Mouse (Mus musculus): ENCODE results near the gene Nol11.

Gene Nol11

DNA sequence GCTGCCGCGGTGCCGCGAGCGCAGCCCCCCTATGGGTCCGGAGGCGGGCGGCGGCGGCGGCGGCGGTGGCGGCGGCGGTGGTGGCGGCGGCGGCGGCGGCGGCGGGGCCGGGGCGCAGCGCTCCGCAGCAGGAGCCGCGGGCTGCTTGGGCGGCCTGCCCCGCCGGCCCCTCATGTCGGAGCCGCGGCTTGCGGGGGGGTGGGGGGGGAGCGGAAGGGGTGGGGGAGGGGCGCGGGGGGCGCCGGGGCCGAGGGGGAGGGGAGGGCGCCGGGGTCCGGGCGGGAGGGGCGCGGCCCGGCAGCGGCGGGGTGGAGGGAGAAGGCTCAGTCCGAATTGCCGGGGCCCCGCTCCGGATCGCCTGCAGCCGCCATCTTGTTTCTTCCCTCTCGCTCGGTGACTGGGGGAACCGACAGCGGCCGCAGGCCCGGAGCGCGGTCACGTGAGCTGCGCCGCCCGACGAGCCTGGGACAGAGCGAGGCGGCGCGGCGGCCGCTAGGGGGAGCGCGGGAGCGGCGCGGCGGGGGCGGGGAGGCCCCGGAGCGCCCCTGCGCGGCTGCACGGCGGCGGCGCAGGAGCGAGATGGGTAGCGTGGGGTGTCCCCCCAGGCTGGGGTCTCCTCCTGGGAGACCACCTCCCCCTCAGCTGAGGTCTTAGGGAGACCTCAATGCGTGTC lies 57.3 kb downstream of the Nol11 start, which contains the start of gene Bptf:
Gene Bptf (minus strand): TSS at position 379 of the 673 bp plus-strand sequence.
- TF ChIP-seq GATA4 (IDR thresholded peaks at IDR 0.05; ENCODE audit: insufficient replicate concordance, low read length) = no peak

DNA sequence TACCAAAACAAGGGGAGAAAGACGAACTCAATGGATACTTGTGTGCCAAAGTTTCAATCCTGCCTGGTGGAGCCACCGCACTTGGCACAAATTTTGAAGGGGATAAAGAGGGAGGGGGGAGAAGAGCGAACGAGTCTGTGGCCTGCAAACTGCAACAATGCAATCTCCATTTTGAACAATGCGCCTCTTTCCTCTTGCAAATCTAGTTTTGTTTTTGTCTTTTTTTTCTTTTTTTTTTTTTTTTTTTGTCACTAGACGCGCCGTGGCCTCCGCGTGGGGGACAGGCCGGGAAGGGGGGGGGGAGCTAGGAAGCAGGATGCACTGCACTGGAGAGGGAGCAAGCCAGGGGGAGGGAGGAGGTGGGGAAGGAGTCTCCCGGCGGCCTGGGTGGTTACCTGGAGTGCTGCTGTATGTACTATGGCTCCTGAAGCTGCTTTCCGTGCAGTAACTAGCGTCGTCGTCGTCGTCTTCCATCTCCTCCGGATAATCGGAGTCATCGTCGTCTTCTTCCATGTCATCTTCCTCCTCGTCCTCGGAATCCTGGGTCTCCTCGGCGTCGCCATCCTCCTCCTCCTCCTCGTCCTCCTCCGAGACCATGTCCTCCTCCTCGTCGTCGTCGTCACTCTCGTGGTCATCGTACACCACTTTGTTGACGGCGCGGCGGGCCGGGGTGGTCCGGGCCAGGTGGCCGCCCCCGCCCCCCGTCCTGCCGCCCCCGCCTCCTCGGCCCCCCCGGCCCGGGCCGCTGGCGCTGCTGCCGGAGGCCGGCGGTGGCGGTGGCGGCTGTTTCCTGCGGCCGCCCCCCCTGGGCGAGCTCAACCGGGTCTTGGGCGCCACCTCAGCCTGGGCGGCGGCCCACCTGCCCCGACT lies 58.1 kb downstream of the Nol11 start:
- TF ChIP-seq GATA4 (IDR thresholded peaks at IDR 0.05; ENCODE audit: insufficient replicate concordance, low read length) = no peak

DNA sequence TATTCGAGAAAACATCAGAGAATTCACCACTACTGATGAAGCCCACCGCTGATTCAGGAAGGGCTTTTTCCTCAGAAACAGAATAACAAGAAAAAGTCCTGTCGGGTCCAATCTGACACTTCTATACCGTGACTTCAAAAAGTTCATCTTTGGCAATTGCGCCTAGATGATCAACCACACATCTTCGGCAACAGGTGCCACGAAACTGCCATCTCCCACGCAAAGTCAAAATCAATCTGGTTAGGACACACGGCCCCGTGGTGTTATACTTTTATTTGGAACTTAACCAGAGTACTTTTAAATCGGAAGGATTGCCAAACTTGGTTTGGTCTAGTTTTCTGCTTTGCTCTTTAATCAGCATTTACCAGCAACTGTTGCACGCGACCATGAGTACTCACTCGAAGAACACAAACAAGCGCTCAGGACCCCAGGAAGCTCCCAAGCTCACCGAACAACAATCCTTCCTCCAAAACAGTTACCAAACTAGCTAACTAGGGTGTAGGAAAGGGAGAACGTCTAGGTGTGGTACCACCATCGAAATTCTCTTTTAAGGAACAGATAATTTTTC lies 58.9 kb downstream of the Nol11 start:
- no peak for TF ChIP-seq GATA4 (IDR thresholded peaks at IDR 0.05; ENCODE audit: insufficient replicate concordance, low read length)

DNA sequence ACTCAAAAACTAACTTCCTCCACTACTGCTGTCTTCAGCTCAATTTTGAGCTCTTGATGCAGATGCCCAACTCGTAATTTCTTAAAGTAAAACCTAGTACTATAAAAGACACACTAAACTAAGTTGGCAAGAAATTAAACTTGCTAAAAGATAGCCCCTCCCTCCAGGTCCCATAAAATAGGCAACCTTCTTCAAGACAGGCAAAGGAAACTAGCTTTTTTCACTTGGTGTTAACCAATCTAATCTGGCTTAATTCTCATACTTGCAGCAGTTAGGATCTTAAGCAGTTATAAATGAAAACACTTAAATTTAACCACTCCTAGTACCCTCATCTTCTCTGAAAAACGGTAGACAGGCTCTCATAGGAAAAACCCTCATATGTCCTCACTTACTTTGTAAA lies 59.5 kb downstream of the Nol11 start:
- no peak for TF ChIP-seq GATA4 (IDR thresholded peaks at IDR 0.05; ENCODE audit: insufficient replicate concordance, low read length)

DNA sequence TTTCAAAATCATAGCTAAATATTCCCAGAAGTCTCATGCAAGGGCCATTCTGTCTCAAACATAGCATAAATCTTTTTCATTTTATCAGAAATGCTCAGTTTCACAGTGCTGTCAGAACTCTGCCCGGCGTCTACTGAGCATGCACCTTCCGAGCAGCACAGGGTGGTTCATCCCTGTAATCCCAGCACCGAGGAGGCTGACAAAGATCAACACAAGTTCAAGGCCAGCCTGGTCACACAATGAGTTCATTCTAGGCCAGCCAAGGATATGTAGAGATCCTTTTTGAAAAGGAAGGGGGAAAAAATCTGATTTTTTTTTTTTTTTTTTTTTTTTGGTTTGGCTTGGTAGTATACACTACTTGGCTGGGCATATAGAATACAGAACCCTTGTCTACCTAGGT lies 64.2 kb downstream of the Nol11 start:
- TF ChIP-seq GATA4 (IDR thresholded peaks at IDR 0.05; ENCODE audit: insufficient replicate concordance, low read length) = no peak

DNA sequence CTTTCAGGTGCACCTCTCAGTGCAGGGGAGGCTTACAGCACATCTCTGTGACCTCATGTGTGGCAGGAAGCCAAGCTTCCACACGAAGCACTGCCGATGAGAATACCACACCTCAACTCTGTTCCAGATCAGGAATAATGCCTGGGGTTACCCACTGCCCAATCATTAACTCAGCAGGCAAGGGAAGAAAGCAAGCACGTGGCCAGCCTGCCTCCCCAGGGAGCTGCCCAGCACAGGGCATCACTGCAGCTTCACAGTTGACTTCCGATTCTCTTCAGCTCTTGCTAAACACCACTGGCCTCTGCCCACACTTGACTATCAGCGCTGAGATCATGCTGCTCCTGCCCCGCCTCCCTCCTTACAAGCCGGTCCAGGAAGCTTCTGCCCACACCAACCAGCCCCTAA lies 64.9 kb downstream of the Nol11 start:
- peak; percentile 39; the same call in 1 of the 2 replicates for TF ChIP-seq GATA4 (IDR thresholded peaks at IDR 0.05; ENCODE audit: insufficient replicate concordance, low read length)

DNA sequence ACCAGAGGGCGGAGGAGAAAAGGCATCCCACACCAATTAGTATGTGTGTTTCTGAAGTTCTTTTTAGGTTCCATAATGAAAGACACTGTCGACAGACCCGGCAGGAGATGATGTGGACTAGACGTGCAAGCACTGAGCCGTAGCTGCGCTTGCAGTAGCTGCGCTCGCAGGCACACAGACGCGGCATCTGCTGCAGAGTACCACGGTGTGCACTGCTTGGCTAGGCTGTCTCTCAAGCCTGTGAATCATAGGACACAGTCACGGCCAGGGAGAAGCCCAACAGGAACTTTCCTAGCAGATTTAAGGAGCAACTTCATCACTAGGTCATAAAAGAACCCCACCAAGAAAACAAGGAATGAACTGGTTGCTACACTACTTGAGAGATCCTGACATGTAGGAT lies 71.4 kb downstream of the Nol11 start:
- TF ChIP-seq GATA4 (IDR thresholded peaks at IDR 0.05; ENCODE audit: insufficient replicate concordance, low read length) = no peak
